Mouse (Mus musculus) CD8-positive naive resting alpha-beta T cell, adult 57 days (primary cell): ENCODE data around the gene Defb15. TPM values are rescaled to one million over a fixed set of nuclear protein-coding genes. Genes with fewer than 3 reads are reported as not detected.

ENCODE experiments used
- total RNA-seq: library from RNA; stranded (reverse); gene quantifications from one replicate; pipeline ENCODE4 v1.2.4, GENCODE M21; 2023

Gene Defb15
- total RNA-seq = not detected

GRCm38 (mm10) chr8:21932610-21933009 is at the start of gene Defb15:
Gene Defb15, minus strand, starts transcription at chr8:21932710.

GRCm38 (mm10) chr8:21969475-21969874 is 37.0 kb upstream of the Defb15 start, which contains the start of gene Ccdc70:
Gene Ccdc70, plus strand, starts transcription at chr8:21969775.

GRCm38 (mm10) chr8:21958414-21958813 is 25.9 kb upstream of the Defb15 start, which contains the start of gene Fam90a1a:
Gene Fam90a1a, plus strand, starts transcription at chr8:21958714.

GRCm38 (mm10) chr8:21946462-21946861 is 14.0 kb upstream of the Defb15 start, which contains the start of gene Defb13:
Gene Defb13, plus strand, starts transcription at chr8:21946762.

DNA sequence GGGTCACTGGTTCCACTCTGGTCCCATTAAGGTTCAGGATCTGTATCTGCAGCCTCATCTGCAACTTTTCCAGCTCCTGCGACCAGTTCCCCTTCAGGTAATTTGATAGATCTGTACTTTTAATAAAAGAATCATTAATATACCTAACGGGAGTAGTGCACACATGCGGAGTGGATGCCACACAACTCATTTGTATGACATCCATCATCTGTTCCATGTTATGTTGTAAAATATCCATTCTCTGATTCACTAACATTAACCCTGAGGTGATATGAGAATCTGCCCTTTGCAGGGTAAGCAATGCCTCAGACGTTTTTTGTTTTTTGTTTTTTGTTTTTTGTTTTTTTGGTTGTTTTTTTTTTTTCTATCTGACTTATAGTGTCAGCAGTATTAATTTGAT is 5.5 kb upstream of the Defb15 start, which contains the start of gene Defb35:
TSS of gene Defb35 (plus strand) at position 301 of the 400 bp plus-strand sequence.

DNA sequence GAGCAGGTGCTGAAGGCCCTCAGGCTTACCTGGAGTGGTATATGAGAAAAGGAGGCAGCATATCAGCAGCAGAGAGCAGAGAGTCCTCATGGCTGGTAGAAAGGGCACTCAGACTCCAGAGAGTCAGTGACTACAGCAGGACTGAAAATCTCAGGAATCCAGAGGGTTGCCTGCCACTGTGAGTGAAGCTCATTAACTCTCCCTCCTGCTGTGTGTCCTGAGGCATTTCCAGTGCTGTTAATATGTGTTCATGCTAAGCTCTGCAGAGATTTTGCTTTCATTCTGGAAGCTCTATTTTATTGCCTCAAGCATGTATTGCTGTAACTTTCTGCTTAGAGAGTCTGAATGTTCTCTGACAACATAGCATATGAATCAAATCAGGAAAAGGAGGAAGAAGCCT is 26.2 kb downstream of the Defb15 start, which contains the start of gene Defb11:
TSS of gene Defb11 (minus strand) at position 123 of the 400 bp plus-strand sequence.

DNA sequence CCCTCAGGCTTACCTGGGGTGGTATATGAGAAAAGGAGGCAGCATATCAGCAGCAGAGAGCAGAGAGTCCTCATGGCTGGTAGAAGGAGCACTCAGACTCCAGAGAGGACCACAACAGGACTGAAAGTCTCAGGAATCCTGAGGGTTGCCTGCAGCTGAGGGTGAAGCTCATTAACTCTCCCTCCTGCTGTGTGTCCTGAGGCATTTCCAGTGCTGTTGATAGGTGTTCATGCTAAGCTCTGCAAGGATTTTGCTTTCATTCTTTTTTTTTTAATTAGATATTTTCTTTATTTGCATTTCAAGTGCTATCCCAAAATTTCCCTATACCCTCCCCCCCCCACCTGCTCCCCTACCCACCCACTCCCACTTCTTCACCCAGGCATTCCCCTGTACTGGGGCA is 47.2 kb downstream of the Defb15 start, which contains the start of gene Defb9:
TSS of gene Defb9 (minus strand) at position 101 of the 400 bp plus-strand sequence.

Other genes starting within 250 kb of the Defb15 start
- gene AY761184, start 229.1 kb downstream of the Defb15 start, total RNA-seq = not detected
- not detected for gene Defa24, start 198.2 kb downstream of the Defb15 start, total RNA-seq
- not detected for gene Defb50, start 109.2 kb downstream of the Defb15 start, total RNA-seq
- not detected for gene Defb2, start 92.8 kb downstream of the Defb15 start, total RNA-seq
- not detected for gene Defb10, start 73.8 kb downstream of the Defb15 start, total RNA-seq
- not detected for gene Defb9, start 47.3 kb downstream of the Defb15 start, total RNA-seq
- gene Defb11, start 26.3 kb downstream of the Defb15 start, total RNA-seq = not detected
- gene Defb35, start 5.6 kb upstream of the Defb15 start, total RNA-seq = not detected
- gene Defb13, start 14.1 kb upstream of the Defb15 start, total RNA-seq = not detected
- gene Fam90a1a, start 26.0 kb upstream of the Defb15 start, total RNA-seq = not detected
- not detected for gene Ccdc70, start 37.1 kb upstream of the Defb15 start, total RNA-seq
- 0.15 TPM for gene Atp7b, start 127.6 kb upstream of the Defb15 start, total RNA-seq
- gene Alg11, start 128.0 kb upstream of the Defb15 start, total RNA-seq = 24.6 TPM
- not detected for gene Nek5, start 192.3 kb upstream of the Defb15 start, total RNA-seq
- 6.5 TPM for gene Nek3, start 233.7 kb upstream of the Defb15 start, total RNA-seq